Mouse (Mus musculus) ES-E14 (cell line): ENCODE measurements around the gene Map4k4.

ENCODE experiments used
- MAFK ChIP-seq: IDR thresholded peaks from 2 replicates; pipeline ENCODE4 v1.6.1; 2014; ENCODE audit warnings: mild to moderate bottlenecking, low read depth, low read length, inconsistent platforms; ENCODE audit not compliant: insufficient read depth
- ZC3H11A ChIP-seq: IDR thresholded peaks from 2 replicates; pipeline ENCODE4 v1.6.1; 2012; ENCODE audit warnings: low read depth, mild to moderate bottlenecking, inconsistent platforms, low read length, borderline replicate concordance
- ZNF384 ChIP-seq: IDR thresholded peaks from 2 replicates; pipeline ENCODE4 v1.6.1; 2012; ENCODE audit warnings: low read depth, low read length, inconsistent platforms

DNA sequence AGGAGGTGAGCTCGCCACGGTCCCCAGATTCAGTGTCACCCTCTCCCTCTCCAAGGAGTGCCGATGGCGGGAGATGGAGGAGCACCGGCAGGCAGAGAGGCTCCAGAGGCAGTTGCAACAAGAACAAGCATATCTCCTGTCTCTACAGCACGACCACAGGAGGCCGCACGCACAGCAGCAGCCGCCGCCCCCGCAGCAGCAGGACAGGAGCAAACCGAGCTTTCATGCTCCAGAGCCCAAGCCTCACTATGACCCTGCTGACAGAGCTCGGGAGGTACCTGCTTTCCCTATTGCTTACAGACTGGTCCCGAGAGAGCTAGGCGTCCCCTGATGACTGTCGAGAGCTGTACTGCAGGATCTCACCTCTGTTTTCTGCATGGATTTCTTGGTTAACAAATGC lies 99.8 kb downstream of the Map4k4 start:
- TF ChIP-seq ZNF384 (no peak), MAFK (no peak), ZC3H11A (no peak)
